Mouse (Mus musculus) erythroblast, adult 5-6 weeks (primary cell): Measurements from ENCODE around the gene Alg9. TPM values are rescaled to one million over a fixed set of nuclear protein-coding genes. Genes with fewer than 3 reads are reported as not detected.
A peak's percentile ranks its signal among the peaks of the same experiment; 100 is the strongest.

Source experiments
- ATAC-seq: replicated peaks from 2 replicates; pipeline ENCODE4 v1.8.0; 2016; ENCODE audit warnings: moderate number of reproducible peaks, mild to moderate bottlenecking, moderate TSS enrichment, inconsistent platforms; ENCODE audit not compliant: poor library complexity, low FRiP score, severe bottlenecking
- total RNA-seq, 2 experiments: library from RNA; stranded (forward) in 1 of 2; stranded (reverse) in 1 of 2; fragments of 150-400 nt in 1 of 2; fragments of 200-764, 138-1000 nt in 1 of 2; gene quantifications; 2 replicates each; pipeline versions ENCODE4 v1.2.3 to v1.2.4; 2015 to 2017; ENCODE audit warnings: low replicate concordance in 2 of 2

The Alg9 gene
- total RNA-seq, 2 experiments from 2014 or later, result 18.0 to 46.1 TPM

DNA sequence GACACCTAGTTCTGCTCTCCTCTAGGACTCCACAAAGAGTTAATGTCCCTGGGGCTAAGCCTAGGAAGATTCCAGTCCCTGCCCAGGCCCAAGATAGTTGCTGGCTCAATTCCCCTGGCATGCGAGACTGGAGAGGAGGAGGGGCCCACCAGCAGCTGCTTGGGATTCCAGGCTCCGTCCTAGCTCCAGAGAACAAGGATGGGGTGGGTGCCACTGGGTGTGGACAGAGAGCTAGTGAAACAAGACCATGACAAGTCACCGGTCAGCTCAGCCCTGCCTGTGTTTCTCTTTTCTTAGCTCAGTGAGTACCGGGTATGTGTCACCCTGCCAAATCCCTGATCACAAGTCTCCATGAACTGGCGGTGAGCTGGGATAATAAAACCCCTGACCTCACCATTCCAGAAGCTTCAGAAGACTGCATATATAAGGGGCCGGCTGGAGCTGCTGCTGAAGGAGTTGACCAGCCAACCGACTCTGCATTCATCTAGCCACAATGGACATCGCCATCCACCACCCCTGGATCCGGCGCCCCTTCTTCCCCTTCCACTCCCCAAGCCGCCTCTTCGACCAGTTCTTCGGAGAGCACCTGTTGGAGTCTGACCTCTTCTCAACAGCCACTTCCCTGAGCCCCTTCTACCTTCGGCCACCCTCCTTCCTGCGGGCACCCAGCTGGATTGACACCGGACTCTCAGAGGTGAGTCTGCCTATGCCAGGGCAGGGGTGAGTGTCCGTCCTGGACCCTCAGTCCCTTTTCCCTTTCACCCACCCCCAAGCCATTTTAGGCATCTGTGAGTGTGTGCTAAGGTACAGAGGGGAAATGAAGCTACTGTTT is 21.8 kb upstream of the Alg9 start:
- no peak for ATAC-seq

DNA sequence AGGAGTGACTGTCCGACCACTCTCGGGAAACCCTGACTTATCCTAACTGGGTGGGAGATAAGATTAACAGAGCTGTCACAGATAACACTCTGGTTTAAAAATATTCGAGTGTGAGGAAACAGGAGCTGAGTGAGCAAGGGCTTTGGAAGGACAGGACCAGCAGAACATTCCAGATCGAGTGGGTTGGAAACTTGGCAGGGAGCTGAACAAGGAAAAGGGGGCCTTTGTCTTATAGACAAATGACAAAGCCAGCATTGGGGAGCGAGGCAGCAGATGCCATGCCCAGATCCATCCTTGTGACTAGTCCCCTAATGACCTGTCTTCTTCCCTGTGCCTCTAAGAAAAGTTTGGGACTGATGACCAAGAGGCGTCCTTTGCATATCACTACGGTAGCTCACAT is 20.9 kb upstream of the Alg9 start:
- no peak for ATAC-seq

DNA sequence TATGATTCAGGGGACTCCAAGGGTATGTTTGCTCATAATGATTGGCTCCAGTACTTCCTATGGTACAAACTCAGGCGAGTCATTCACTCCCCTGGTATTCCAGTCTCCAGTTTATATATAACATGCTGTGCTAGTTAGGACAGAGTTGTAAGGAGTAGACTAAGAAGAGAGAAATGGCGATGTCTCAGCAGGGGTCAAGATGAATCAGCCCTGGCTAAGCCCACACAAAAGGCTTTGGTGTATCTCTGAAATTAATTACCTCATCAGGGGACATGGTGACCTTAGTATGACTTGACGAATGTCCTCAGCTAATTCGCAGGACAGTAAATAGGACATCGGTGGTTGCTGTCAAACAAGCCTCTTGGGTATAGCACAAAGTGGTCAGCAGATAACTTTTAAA is 18.1 kb upstream of the Alg9 start:
- no peak for ATAC-seq

DNA sequence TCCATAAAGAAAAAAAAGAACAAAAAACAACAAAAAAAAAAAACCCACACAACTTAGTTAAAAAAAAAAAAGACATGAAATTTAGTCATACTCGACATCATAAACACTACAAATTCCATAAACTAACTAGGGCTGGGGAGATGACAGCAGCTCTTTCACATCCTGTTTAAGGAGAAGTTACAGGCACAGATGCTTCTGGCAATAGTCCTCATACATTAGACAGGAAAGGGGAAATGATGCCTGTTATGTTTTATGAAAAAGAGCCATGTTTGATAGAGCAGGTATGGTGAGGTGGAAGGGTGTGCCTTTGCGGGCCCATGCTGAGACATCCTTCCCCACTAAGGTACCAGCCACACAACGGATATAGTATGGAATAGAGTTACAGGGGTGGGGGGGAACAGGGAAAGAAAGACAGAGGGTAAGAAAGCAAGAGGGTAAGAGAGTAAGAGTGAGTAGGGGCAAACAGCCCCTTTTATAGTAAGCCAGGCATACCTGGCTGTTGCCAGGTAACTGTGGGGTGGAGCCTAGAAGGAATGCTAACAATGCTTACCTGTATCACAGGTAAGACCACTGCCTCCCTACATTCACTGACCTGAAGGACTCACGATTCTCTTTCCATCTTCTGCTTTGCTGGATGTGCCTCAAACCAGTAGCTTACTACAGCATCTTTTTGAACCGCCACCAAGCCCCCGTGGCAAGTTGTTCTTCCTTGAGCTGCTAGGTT is 13.1 kb upstream of the Alg9 start:
- ATAC-seq, result no peak

DNA sequence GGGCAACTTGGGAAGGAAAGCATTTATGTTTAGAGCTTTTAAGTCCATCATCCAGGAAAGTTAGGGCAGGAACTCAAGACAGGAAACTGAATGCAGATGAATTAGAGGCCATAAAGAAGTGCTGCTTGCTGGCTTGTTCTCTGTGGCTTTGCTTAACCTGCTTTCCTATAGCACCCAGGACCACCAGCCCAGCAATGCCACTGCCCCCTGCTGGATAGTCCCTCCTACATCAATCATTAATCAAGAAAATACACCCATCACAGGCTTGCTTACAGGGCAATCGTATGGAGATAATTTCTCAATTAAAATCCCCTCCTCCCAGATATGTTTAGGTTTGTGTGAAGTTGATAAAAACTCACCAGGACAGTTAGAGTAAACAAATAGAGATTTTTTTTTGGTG is 11.5 kb upstream of the Alg9 start:
- ATAC-seq, result no peak

DNA sequence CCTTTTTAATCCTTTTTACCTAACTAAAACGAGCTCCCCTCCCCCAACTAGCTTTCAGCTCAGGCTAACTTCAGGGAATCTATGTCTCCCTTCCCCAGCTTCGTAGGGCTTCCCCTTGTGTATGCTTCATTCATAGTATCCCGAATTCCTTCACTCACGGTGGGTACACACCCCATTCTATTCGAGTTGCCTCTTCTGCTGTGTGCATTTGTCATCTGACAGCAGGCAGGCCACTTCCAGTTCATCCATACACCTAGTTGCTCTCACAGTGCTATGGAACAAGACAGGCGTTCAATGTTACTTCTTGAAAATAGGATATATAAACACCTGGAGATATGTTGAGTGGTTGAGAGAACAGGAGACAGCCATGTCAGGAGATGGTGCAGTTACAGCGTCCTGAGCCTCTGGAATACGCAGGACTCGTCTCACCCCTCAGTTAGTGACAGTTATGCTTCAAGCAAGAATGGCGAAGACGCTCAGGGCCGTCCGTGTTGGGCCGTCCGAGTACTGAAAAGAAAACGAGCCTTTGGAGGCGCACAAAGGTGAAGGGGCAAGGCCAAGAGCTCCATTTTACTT is 7.2 kb upstream of the Alg9 start:
- peak; percentile 62 for ATAC-seq

DNA sequence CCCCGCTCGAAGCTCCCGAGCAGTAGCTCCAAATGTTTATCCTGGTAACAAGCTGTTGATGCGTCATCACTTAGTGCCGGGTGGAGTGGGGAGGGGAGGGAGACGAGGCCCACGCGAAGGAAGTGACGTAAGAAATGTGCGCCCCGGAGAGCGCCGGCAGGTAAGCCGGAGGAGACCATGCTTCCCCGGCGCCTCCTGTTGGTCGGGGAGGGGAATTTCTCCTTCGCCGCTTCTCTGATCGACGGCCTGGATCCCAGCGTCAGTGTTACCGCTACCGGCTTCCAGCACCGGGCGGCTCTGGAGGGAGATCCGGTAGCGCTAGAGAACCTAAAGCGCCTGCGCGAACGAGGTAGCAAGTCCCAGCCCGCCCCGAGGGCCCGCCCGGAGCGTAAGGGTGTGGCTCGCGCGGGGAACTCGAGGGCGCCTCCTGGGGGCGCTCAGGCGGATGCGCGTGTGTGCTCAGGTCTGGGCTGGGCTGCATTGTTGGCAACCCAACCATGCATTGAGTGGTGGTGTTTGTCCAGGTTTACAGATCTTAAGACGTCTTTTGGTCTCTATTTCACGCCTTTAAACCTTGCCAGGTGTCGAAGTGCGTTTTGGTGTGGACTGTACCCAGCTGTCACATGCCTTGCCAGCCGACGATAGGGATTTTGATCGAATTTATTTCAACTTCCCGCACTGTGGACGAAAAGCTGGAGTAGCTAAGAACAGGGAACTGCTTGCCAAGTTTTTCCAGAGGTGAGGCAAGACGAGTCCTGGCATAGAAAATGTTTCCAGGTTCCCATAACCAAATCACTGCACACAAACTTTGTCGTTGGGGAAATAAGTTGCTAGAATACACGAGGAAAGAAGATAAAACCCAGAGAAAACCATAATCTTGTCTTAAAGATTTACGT is 6.5 kb upstream of the Alg9 start, which contains the start of gene Fdxacb1:
Fdxacb1 (plus strand) TSS at position 130 of the 896 bp plus-strand sequence.
- peak; percentile 93 for ATAC-seq

DNA sequence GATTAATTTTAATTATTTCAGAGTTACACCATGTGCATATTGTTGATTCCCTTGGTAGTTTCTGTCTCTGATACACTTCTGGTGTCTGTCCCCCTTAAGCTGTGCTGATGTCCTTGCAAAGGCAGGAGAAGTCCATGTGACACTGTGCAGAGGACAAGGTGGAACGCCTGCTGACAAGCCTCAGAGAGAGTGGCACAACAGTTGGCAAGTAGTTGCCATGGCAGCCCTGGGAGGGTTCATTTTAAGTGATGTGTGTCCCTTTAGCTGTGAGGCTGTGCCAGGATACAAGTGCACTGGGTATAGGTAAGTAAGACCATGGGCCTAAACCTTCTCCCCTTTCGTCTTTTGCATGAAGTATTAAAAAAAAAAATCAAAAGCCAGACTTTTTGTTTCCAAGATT is 4.8 kb upstream of the Alg9 start:
- ATAC-seq, result no peak

DNA sequence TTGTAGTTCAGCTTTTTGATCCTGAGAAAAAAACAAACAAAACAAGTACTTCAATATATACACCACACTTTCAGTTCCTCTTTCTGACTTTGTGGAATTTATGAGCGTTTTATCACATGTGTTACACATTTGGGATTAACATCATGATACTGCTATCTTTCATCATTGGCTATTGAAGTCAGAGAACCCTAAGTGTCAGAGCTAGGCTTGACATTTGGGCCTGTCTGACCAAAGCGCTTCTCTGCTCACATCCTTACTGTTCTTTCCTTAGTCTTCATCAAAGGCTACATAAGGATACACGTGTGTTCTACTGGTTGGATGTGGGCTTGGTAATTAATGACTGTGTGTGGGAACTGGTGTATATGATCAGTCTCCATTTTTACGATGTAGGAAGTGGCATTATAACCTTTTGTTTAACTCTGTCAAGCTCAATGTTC is 775 bp upstream of the Alg9 start:
- no peak for ATAC-seq

DNA sequence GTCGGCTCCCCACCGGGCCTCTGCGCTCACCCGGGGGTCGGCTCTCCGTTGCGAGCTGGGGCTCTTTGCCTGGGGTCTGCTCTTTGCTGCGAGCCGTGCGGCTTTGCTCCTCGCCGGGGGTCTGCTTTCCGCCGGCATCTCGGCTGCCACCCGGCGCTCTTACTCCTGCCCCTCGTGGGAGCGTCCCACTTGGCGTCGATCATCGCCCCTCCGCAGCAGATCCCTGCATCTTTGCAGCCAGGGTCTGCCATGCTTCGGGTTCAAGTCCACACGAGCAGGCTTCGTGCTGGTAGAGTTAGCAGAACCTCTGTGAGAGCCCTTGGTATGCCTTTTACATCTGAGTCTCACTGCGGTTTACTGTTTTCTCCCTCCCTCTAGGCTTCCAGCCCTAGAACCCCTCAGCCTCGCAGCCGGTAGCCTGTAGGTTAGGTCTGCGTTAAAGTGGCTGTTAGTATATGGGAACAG is 875 bp downstream of the Alg9 start:
- peak; percentile 37 for ATAC-seq

DNA sequence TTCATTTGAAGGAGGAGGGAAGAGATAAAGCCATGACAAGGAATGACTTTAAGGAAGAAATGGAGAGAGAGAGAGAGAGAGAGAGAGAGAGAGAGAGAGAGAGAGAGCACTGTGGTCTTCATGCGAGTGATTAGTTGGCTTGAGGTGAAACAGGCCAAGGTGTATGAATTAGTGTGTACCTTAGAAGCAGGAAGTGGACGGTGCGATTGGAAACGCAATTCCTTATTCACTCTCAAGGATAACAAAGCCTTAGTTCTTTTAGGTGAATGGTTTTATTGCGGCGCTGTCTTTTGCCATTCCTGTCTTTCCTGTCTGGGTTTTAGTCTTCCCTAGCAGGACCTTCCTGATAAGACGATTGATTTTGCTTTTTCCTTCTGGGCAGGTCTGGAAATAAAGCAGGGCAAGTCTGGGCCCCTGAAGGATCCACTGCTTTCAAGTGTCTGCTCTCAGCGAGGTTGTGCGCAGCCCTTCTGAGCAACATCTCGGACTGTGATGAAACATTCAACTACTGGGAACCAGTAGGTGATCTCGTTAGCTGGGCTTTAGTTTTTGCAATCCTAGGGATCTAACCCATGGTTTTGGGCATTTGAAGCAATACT is 1.4 kb downstream of the Alg9 start:
- ATAC-seq, result no peak

DNA sequence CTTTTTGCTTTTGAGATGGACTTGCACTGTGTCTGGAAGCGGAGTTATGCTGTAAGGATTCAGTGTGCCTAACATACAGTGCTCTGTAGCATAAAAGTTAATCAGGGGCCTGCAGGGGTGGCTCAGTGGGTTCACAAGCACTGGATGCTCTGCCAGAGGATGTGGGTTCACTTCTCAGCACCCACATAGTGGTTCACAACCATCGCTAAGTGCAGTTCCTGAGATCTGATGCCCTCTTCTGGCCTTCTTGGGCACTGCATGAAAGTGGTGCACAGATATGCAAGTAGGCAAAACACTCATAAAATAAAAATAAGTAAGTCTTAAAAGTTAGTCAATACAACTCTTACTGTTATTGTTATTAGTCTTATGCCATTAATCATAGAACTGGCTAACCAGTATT is 7.3 kb downstream of the Alg9 start:
- peak; percentile 82 for ATAC-seq

DNA sequence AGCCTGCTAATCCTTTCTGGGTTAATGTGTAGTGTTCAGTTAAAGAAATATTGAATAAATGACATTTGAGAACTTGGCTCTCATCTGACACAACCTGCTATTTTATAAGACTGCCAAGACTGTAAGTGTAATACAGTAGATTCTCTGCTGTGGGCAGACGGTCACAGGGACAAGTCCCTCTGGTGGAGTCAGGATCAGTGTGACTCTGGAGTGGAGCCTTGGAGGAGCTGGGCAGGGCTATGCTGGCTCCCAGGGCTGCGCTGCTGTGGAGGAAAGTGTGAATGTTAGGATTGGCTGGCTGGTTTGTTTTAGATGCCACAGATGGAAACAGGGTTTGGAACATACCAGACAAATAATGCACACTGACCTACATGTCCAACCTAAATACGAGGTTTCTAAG is 20.4 kb downstream of the Alg9 start:
- no peak for ATAC-seq

DNA sequence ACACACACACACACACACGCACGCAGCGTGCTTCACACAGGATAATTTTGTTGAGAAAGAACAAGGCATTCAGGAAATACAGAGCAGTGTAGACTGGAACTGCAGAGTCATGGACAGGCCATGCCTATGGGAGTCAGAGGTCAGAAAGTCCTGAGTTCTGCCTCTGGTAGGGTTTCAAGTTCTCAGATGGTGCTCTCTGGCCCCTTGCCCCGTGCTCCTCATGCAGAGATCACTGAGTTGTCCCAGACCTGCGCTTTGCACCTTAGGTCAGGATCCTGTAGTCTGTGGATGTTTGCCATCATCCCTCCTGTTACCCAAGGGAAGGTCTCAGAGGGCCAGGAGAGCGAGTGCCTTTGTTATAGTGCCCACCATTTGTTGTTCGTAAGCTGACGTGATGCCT is 22.0 kb downstream of the Alg9 start:
- no peak for ATAC-seq

DNA sequence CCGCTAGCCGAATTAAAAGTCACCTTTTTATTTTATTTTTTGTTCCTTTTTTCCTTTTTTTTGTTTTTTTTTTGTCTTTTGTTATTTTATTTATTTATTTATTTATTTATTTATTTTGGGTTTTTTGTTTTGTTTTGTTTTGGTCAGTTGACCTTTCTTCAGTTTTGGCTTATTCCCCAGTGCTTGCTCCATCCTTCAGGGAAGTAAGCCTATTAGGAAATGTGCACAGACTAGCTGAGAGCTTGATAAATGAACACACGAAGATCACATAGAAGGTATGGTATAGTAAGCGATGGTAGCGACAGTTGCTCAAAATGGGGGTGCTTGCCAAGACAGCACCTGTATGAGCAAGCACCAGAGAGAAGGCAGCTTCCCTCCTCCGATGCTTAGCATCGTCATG is 22.8 kb downstream of the Alg9 start:
- ATAC-seq, result no peak

DNA sequence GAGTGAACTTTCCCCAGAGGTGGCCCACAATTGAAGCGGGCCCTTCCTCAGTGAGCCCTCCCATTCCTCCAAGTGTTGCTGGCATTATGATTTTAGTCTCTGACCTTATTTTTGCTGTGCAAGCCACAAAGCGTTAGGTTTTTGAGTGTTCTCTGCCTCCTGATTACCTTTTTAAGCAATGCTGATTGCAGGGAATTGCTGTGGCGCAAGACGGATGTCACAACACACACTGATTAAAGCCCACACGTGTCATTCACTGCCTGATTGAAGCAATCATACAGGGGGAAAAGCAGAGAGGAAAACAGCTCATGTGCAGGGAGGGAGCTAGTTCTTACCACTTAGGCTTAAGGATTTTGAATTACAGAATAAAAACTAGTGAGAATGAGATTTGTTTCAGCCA is 23.5 kb downstream of the Alg9 start:
- no peak for ATAC-seq

DNA sequence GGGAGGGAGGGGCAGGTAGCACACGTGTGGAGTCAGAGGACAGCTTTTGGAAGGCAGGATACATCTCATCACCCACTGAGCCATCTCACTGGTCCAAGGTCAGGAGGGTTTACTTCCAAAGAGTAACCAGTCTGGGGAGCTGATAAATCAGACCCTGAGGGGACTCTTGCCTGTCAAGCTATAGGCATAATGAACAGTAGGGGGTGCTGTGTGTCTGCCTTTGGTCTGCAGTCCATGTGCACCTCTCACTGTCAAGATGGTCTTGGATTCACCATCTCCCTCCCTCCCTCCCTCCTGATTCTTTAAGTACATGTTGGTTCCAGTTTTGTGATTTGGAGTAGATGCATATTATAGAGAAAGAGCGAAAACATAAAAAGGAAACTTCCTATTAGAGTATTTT is 26.2 kb downstream of the Alg9 start:
- ATAC-seq, result peak; percentile 56

DNA sequence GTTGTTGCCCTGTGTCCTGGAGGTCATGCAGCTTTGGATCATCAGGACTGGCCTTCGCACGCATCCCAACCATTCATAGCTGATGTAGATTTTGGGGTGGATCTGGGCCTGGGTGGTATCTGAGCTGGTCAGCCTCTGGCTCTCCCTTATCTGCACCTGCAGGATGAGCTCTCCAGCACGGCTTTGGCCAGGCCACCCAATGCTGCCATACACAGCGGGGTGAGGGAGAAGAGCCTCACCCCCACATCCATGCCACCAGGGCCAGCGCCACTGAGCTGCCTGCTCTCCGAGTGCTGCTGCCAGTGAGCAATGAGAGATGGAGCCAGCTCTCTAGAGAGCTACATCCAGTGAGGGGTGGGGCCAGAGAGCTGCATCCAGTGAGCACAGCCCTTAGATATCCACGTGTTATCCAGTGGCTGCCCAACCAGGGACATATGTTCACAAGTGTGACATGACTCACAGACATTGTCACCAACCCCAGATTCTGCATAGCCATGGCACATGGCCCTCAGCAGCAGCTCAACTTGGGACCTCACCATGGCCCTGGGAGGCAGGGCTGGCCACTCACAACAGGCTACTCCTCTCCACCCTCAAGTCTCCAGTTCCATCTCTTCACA is 28.3 kb downstream of the Alg9 start:
- ATAC-seq, result peak; percentile 91

DNA sequence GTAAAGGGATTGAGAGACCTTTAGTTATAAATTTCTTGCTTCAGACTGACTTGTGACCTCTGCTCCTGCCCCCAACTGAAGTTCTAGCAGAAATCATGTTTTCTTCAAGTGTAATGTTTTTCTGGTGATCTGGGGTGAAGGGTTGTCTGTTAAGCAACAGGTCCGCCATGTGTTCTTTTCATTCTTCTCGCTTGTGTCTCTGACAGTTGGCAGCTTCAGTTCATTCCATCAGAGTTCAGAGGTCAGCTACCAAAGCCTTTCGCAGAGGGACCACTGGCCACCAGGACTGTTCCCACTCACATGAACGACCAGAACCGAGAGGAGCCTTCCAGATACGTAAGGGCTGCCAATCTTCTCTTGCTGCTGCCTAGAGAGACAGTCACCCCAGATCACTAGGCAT is 33.7 kb downstream of the Alg9 start:
- ATAC-seq, result no peak
